Mouse (Mus musculus): ENCODE measurements at regions not wholly inside any gene's neighbourhood (a gene's known extent, or its start where the extent isn't known, plus 50 kb on each side); places are given as distances from the start of the nearest gene placed in this dataset.
"Not testable (repeated sequence)": the region's sequence is repeated elsewhere in the genome, so short reads cannot be mapped to it uniquely, and the experiment has no call there.

DNA sequence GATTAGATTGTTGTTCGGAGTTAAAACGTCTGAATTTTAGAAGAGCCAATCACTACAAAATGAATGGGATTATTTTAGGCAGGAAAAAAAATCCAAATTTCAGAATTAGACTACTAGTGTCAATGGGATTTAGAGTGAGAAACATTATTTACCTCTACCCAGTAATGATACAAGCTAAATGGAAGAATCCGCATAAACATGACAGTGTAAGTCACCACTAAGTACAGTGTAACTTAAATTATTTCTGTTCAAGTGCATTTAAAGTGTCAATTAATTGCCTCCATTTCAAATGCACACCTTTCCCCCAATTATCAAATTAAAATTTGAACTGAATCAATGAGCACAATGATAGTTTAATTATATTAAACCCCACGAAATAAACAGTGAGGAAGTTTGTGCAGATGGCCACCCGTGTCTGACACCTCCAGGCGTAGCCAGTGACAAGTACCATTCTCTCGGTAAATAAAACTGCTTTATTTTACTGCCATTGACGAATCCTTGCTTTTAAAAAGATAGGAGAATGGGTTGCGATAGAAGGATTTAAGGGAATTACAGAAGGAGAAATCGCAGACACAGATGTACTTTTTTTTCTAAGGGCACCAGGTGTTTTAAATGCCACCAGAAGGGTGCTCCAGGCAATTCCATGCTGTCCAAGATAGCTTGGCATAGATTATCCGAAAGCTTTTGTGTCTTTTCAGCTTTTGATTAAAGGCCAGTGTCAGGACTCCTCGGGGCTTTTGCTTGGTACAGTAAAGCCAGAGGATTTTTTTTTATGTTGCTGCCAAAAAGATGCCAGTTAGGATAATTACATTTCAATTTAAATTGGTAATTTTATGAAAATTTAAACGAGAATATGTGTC, 249.5 kb upstream of the Gm11146 start:
- DNase-seq (ENCODE audit: low spot score in 2 of 2), result no peak

DNA sequence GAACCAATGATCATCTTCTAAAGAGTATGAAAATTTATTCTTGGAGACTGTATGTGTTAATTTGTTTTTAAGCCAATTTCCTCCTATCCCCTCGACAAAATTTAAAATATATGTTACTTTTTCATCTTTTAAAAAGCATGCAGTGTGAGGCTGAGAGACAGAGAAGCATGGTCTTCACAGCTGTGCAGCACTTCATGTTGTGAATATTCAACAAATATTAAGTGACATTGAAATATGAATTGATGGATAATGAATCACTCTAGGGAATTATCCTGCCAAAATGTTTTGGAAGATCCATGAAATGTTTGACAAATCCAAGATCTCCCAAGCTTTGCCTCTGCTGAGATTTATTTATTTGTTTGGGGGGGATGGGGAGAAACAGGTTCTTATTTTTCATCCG, 233.9 kb upstream of the Gm11146 start:
- DNase-seq (ENCODE audit: low spot score in 2 of 2), result no peak

GRCm38 (mm10) chr16:77827322-77828117, 225.6 kb upstream of the Gm11146 start:
- DNase-seq (ENCODE audit: low spot score in 2 of 2), result peak; percentile 13 to 52

GRCm38 (mm10) chr16:77799709-77800108, 197.8 kb upstream of the Gm11146 start:
- DNase-seq (ENCODE audit: low spot score in 2 of 2), result no peak

- DNase-seq (ENCODE audit: low spot score in 2 of 2), result no peak
Observed at GRCm38 (mm10) chr16:77796926-77797325, 195.0 kb upstream of the Gm11146 start.

DNA sequence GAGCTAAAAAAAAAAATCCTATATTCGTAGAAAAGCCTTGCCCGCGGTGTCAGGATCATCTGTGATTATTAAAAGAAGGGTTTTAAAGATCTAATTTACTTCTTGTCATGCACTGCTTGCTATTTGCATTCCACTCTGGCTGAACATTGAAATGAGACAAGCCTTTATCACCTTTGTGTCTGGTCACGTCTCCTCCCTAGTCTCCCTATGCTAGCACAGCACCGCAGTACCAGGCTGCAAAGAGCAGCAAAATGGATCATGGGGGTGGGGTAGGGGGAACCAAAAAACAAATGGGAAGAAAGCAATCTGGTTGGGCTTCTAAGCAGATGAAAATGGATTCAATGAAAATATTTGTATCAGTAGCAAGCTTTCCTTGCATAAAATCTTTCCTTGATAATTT, 187.8 kb upstream of the Gm11146 start:
- no peak for DNase-seq (ENCODE audit: low spot score in 2 of 2)

DNA sequence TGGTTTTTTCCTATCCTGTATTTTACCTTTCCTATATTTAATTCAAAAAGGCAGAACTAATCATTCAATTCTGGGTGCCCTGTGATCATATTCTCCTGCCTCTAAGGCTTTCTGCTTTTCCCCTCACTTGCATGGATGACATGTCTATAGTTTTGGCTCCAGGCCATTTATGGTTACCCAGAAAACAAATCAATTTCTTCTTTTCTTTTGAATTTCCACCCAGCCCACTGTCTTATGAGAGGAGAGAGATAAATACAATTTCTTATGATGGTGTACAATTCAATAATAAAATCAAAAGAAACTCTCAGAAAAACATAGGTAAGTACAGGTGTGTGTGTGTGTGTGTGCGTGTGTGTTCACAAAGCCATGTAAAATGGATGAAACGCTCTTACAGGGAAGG, 187.3 kb upstream of the Gm11146 start:
- DNase-seq (ENCODE audit: low spot score in 2 of 2), result no peak

DNA sequence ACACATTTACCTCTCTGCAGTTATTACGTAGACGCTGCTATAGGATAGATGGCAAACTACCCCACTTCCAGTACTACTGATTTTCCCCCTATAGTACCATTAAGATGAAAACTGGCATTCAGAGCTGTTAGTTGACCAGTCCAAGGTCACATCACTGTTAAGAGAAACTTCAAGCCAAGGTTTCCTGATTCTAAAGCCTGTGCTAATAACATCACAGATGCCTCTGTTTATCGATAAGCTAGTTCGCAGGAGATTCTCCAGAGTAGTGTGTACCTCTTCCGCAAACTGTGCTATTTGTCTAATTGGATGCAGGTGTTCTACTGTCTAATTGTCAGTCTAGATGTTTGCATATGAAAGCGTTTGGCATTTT, 186.9 kb upstream of the Gm11146 start:
- no peak for DNase-seq (ENCODE audit: low spot score in 2 of 2)

- DNase-seq (ENCODE audit: low spot score in 2 of 2), result no peak
Observed at GRCm38 (mm10) chr16:77788041-77788780, 186.3 kb upstream of the Gm11146 start.

DNA sequence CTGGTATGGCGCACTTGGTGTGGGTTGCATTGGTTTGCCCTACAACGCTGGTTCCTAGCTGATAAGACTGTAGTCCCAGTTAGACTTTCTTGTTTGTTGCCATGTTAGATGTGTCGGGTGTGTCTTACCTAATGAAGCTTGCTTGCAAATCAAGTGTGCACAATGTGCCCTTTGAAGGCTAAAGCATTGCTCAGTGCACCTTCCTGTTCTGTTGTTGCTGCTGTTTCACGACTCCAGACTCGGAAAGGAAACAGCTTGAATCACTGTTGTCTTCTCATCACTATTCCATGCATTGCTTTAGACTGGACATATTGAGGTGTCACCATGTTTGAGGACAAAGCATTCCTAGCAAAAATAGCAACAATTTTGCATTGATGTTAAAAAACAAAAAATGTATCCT, 185.1 kb upstream of the Gm11146 start:
- no peak for DNase-seq (ENCODE audit: low spot score in 2 of 2)

DNA sequence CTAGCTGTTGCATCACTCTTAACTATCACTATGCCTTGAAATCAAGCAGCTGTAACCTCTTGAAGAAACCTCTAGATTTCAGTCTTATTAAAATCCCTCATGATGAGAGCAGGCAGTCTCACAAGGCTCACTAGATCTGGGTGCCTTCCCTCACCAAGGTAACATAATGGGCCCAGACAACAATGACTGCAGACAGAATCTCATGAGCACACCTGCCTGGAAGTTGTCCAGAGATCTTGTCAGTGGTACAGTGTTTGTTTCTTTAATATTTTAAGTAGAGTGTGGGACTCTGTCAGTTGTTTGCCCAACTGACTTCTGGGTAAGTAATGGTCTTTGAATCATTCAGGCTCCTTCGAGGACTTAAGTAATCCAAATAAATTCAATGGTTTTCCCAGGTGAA, 177.1 kb upstream of the Gm11146 start:
- no peak for DNase-seq (ENCODE audit: low spot score in 2 of 2)

- DNase-seq (ENCODE audit: low spot score in 2 of 2), result no peak
Observed at GRCm38 (mm10) chr16:77772075-77772474, 170.2 kb upstream of the Gm11146 start.

- DNase-seq (ENCODE audit: low spot score in 2 of 2), result no peak
Observed at GRCm38 (mm10) chr16:77760926-77761347, 159.0 kb upstream of the Gm11146 start.

GRCm38 (mm10) chr16:77760479-77760878, 158.6 kb upstream of the Gm11146 start:
- DNase-seq (ENCODE audit: low spot score in 2 of 2), result no peak

DNA sequence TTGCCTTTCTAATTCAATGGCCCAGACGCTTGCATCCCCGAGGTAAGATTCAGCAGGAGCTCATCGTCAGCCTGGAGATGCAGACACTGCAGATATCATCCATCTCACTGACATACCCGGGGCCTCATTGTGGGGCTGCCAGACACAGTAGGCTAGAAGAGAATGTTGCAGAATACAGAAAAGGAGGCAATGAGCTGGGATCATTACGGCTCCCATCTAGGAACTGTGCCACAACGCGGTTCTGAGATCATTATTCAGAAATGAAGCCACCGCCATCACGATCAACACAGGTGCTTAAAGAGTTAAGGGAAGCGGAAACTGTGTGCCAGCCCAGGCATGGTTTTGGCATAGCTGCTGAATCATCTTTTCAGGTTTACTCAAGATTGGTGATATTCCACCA, 158.1 kb upstream of the Gm11146 start:
- DNase-seq (ENCODE audit: low spot score in 2 of 2), result no peak

DNA sequence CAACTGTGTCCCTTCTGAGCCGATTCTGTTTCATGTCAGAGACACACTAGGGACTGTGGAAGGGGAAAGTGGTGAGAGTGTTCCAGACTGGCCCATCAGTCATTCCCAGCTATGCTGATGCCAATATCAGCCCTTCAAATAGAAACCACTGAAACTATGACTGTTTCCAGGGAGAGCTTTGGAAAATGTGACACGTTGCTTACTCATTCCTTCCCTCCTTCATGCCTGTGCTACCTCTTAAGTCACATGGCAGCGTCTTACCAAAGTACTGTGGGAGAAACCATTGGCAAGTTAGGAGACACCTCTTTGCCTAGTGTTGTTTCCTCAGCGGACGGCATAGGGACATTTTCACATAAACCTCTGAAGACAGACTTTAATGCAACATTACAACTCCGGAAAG, 153.0 kb upstream of the Gm11146 start:
- no peak for DNase-seq (ENCODE audit: low spot score in 2 of 2)

- peak in 1 of 2 experiments; percentile 10 for DNase-seq (ENCODE audit: low spot score in 2 of 2)
Observed at GRCm38 (mm10) chr16:77749474-77749873, 147.6 kb upstream of the Gm11146 start.

GRCm38 (mm10) chr16:77743838-77744237, 141.9 kb upstream of the Gm11146 start:
- DNase-seq (ENCODE audit: low spot score in 2 of 2), result no peak

GRCm38 (mm10) chr16:77738821-77739220, 136.9 kb upstream of the Gm11146 start:
- DNase-seq (ENCODE audit: low spot score in 2 of 2), result no peak

- DNase-seq (ENCODE audit: low spot score in 2 of 2), result no peak
Observed at GRCm38 (mm10) chr16:77719377-77719776, 117.5 kb upstream of the Gm11146 start.

- DNase-seq (ENCODE audit: low spot score in 2 of 2), result not testable (repeated sequence)
Observed at GRCm38 (mm10) chr16:77717766-77718165, 115.9 kb upstream of the Gm11146 start.

DNA sequence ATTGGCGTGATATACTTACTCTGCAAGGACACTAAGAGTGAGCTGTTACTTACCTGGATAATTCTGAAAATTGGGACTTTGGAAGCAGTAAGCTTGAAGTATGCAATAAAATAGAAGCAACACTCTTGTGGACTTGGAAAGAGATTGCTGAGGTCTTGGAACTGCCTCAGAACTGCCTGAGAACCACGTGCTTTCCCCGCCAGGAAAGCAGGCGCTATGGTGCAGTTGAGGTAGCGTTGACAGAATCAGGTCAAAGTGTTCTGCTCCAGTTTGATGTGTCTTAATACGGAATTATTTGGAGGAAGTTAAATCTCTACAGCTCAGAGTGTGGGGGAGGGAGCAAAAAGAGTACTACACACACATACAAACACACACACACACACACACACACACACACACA, 102.8 kb upstream of the Gm11146 start:
- DNase-seq (ENCODE audit: low spot score in 2 of 2), result no peak

All from urinary bladder, postnatal 36 days (tissue).